Mouse (Mus musculus): Measurements from ENCODE around the gene Zbtb40. TPM values are rescaled to one million over a fixed set of nuclear protein-coding genes. Genes with fewer than 3 reads are reported as not detected.

Gene Zbtb40
- polyA plus RNA-seq, 1 experiment = 12.5 TPM

- no peak for DNase-seq (ENCODE audit: low read depth)
These were observed 118.1 kb downstream of the Zbtb40 start for GRCm38 (mm10) chr4:136930474-136930873.

More at GRCm38 (mm10) chr4:136930474-136930873, 118.1 kb downstream of the Zbtb40 start:
- TF ChIP-seq POLR2A (IDR thresholded peaks at IDR 0.05; ENCODE audit: borderline replicate concordance, extremely low read depth, insufficient read depth, insufficient read length, poor library complexity, severe bottlenecking) (no peak), CTCF (IDR thresholded peaks at IDR 0.05; ENCODE audit: borderline replicate concordance, extremely low read depth, insufficient read depth, insufficient read length) (no peak)

Other genes with a start within 250 kb of the Zbtb40 start
- 110 and 141 TPM in 2 replicates for gene Ephb2, start 212.8 kb downstream of the Zbtb40 start, polyA plus RNA-seq (2012; rRNA removed)
- gene C1qb, start 162.6 kb downstream of the Zbtb40 start, polyA plus RNA-seq (2012; rRNA removed) = 27.5 and 30.5 TPM in 2 replicates
- 18.3 and 19.5 TPM in 2 replicates for gene C1qc, start 155.7 kb downstream of the Zbtb40 start, polyA plus RNA-seq (2012; rRNA removed)
- 14.2 and 14.9 TPM in 2 replicates for gene C1qa, start 150.0 kb downstream of the Zbtb40 start, polyA plus RNA-seq (2012; rRNA removed)
- gene Epha8, start 92.0 kb downstream of the Zbtb40 start, polyA plus RNA-seq (2012; rRNA removed) = 28.5 and 33.9 TPM in 2 replicates
- 2.1 and 4.6 TPM in 2 replicates for gene Wnt4, start 228.7 kb upstream of the Zbtb40 start, polyA plus RNA-seq (2012; rRNA removed)

All from brain, embryonic 14.5 days (tissue).